ENCODE assay signal across 12 mouse cellular contexts in the genomic region with DNA sequence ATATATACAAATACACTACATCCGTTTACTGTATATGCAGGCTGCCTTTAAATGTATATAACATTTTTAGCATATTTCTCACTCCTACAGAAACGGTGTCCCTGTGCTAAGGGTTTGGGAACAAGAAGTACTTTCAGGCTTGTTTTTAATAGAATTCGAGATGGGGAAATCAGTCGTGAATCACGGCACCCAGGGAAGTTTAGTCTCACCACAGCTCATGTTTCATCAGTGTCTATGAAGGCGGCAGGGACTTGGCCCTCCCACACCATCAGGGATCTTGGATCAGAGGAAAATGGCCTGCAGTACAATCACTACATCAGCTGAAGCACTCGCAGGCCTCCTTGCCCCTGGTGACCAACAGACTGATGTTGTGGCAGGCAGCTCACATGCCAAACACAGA.
A peak's percentile ranks its signal among the peaks of the same experiment; 100 is the strongest.
DNase-seq lines count a peak whose midpoint lies in the region.
"Had no signal": no experiment of that assay in that cellular context is flagged by ENCODE, and none has a peak within 500 bp of the region (broad histone marks: within the 10 kb centered on the region; RNA-seq: fewer than 3 reads in every experiment).

No protein-coding gene starts in this region.

- DNase-seq in heart, adult 11 months = peak; percentile 88
- no peak for DNase-seq in heart, adult 18-20 months
- peak; percentile 19 to 49 for DNase-seq in left cerebral cortex, postnatal 14 days (ENCODE audit: low spot score in 2 of 2)
- no peak for DNase-seq in left cerebral cortex, adult 18-20 months (ENCODE audit: low spot score in 2 of 2)
- peak; percentile 19 to 38 for DNase-seq in right cerebral cortex, adult 2 months (ENCODE audit: low spot score in 2 of 2)
- DNase-seq in right cerebral cortex, postnatal 36 days (ENCODE audit: low spot score in 2 of 2) = no peak
- DNase-seq: adrenal gland, postnatal 14 days; cerebellum, adult 2 months; cerebellum, postnatal 10 days; forebrain, postnatal 0 days; gastrocnemius, postnatal 14 days; heart, postnatal 36 days had no signal

- intact Hi-C loops in left cerebral cortex, postnatal 14 days (cut with DNase I) = no loop called here

Comparison
In these comparisons a context has a peak if more than half of its experiments do, and no peak if none do; other contexts are left out.
1. DNase-seq: peak in heart, adult 11 months (single experiment), left cerebral cortex, postnatal 14 days (2 of 2) and right cerebral cortex, adult 2 months (2 of 2); none in heart, adult 18-20 months (0 of 2), left cerebral cortex, adult 18-20 months (0 of 2) and right cerebral cortex, postnatal 36 days (0 of 2).